Mouse (Mus musculus): Measurements from ENCODE around the gene Tstd1.

DNA sequence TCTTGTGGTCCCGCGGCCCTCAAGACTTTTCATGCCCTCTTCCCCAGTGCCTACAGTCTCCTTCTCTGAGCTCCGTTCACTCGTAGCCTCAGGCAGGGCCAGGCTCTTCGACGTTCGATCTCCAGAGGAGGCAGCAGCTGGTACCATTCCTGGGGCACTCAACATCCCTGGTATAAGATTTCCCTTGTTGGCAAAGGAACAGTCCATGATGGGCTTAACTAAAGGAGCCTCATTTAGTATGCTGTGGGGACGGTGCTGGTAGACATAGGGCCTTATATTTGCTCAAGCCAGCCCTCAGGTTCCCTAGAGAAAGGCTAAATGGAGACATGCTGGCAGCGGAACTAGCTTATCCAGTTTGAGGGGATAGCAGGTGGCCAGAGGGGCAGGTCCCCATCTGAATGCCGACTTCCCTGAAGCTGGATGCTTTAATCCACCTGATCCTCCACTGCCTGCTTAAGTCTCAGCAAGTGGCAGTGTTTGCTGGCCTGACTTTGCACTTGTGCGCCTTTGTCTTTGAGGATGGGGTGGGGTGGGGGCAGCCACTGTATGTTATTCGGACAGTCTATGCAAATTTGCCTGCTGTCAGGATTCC, 715 bp downstream of the Tstd1 start:
- TF ChIP-seq CEBPB (IDR thresholded peaks at IDR 0.05; ENCODE audit: low read depth) (no peak), USF1 (IDR thresholded peaks at IDR 0.05; ENCODE audit: low read depth) (no peak), CTCF (IDR thresholded peaks at IDR 0.05; ENCODE audit: control insufficient read depth, insufficient read depth, insufficient read length) (no peak), FOSL1 (IDR thresholded peaks at IDR 0.05; ENCODE audit: insufficient read depth, low read length, poor library complexity, severe bottlenecking) (no peak), MYOG (IDR thresholded peaks at IDR 0.05; ENCODE audit: control insufficient read depth, extremely low read depth, insufficient read length) (no peak), MAX (IDR thresholded peaks at IDR 0.05) (no peak), MYOD1 (IDR thresholded peaks at IDR 0.05; ENCODE audit: control insufficient read depth, insufficient read length, low read depth) (no peak)
